Mouse (Mus musculus): ENCODE results near the gene Flad1.

The Flad1 gene

DNA sequence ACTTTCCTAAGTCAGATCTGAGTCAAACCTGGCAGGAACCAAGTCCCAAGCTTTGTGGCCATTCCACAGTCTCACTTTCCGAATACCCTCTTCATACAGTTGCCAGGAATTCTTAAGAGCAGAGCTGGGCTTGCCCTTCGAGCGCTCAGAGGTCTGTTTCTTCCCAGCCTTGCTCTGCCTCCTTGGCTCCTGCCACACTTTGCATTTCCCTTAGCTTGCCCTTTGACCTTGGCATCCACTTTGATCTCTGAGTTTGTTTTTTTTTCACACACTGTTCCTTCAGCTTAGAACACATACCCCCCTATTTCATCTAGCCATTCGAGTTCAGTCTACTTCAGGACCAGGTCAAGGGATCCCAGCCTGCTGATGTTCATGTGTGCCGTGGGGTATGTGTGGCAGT lies 60.4 kb downstream of the Flad1 start:
- DNase-seq (ENCODE audit: extremely low spot score, low spot score), result no peak

Data from neural tube, embryonic 10.5 days (tissue).